Mouse (Mus musculus) hindbrain, embryonic 14.5 days (tissue): ENCODE data around the gene Cd300lb. TPM values are rescaled to one million over a fixed set of nuclear protein-coding genes. Genes with fewer than 3 reads are reported as not detected.

Experiments
- ATAC-seq: fragments of 200-750 bp; cut with Nextera tagmentation; 2 replicates; pipeline ENCODE4 v1.8.0; 2017; ENCODE audit warnings: moderate number of reproducible peaks, mild to moderate bottlenecking, moderate TSS enrichment, moderate library complexity; ENCODE audit not compliant: low FRiP score
- DNase-seq: peaks from one replicate; pipeline ENCODE4 v3.0.0-alpha.2; 2015; ENCODE audit warnings: low spot score
- H3K27ac ChIP-seq: fragments of 300-500 bp; sonication (generic); 2 replicates; pipeline ENCODE4 v1.5.1; 2014; ENCODE audit warnings: mild to moderate bottlenecking, moderate library complexity
- H3K27me3 ChIP-seq: fragments of 300-500 bp; sonication (generic); 2 replicates; pipeline ENCODE4 v1.6.1; 2014; ENCODE audit warnings: mild to moderate bottlenecking, low read length, mixed read lengths; ENCODE audit not compliant: control insufficient read depth, insufficient read depth
- H3K36me3 ChIP-seq: fragments of 300-500 bp; sonication (generic); replicated peaks from 2 replicates; pipeline ENCODE4 v1.6.1; 2014; ENCODE audit not compliant: control insufficient read depth, insufficient read depth
- H3K4me1 ChIP-seq: fragments of 300-500 bp; sonication (generic); replicated peaks from 2 replicates; pipeline ENCODE4 v1.6.1; 2014; ENCODE audit warnings: antibody characterized with exemption, low read length, mixed read lengths; ENCODE audit not compliant: control insufficient read depth, insufficient read depth
- H3K4me2 ChIP-seq: fragments of 300-500 bp; sonication (generic); replicated peaks from 2 replicates; pipeline ENCODE4 v1.6.1; 2014; ENCODE audit warnings: mild to moderate bottlenecking, moderate library complexity
- H3K4me3 ChIP-seq: fragments of 300-500 bp; sonication (generic); replicated peaks from 2 replicates; pipeline ENCODE4 v1.5.1; 2014; ENCODE audit warnings: mild to moderate bottlenecking, low read length
- H3K9ac ChIP-seq: fragments of 300-500 bp; sonication (generic); 2 replicates; pipeline ENCODE4 v1.6.1; 2014
- H3K9me3 ChIP-seq: fragments of 300-500 bp; sonication (generic); 2 replicates; pipeline ENCODE4 v1.6.1; 2016; ENCODE audit warnings: low read length; ENCODE audit not compliant: control insufficient read depth
- WGBS: fragments of 180-500 bp; shearing (Covaris S2); extraction: QIAGEN DNeasy Blood & Tissue Kit; methylation state at CpG from one replicate; pipeline ENCODE4 v1.1.7; 2014; 5-methylcytosine and 5-hydroxymethylcytosine counted together
- polyA plus RNA-seq: library from polyadenylated mRNA; unstranded; fragments of >200 nt; fragmentation: Nextera tagmentation; extraction: Ambion mirVana; gene quantifications from 2 replicates; pipeline ENCODE4 v1.2.1, GENCODE M21; 2014

Cd300lb gene
- 0.10 and 0.29 TPM in 2 replicates for polyA plus RNA-seq

GRCm38 (mm10) chr11:114934144-114934543, at the start of gene Cd300lb:
TSS of gene Cd300lb (minus strand) at chr11:114934386.
- H3K9ac ChIP-seq: no peak within 1 kb of the TSS
- H3K4me3 ChIP-seq: no peak within 1 kb of the TSS
- DNase-seq (no peak), ATAC-seq (no peak)
- WGBS: 66% methylated on average over 6 of the region's 6 CpGs
- no peak within 1 kb of the TSS for H3K4me2 ChIP-seq
- H3K36me3 ChIP-seq: no peaks in the 10 kb centered on the region
- H3K9me3 ChIP-seq: no peaks in the 10 kb centered on the region
- H3K27ac ChIP-seq: no peak within 1 kb of the TSS
- H3K27me3 ChIP-seq: no peaks in the 10 kb centered on the region
- H3K4me1 ChIP-seq: no peaks in the 10 kb centered on the region

- H3K4me1 ChIP-seq: no peaks in the 10 kb centered on the region
- 79% methylated on average over 4 of the region's 4 CpGs for WGBS
- peaks cover 14% of the 10 kb centered on the region; the same call in 1 of the 2 replicates for H3K9me3 ChIP-seq
- DNase-seq (no peak), ATAC-seq (no peak)
- H3K4me2 ChIP-seq: no peak overlapping the region
- no peak overlapping the region for H3K4me3 ChIP-seq
- H3K9ac ChIP-seq: no peak overlapping the region
- H3K36me3 ChIP-seq: no peaks in the 10 kb centered on the region
- H3K27ac ChIP-seq: no peak overlapping the region
- H3K27me3 ChIP-seq: no peaks in the 10 kb centered on the region
These were observed 47.7 kb upstream of the Cd300lb start for GRCm38 (mm10) chr11:114981866-114982265.

GRCm38 (mm10) chr11:114972726-114973125, 38.5 kb upstream of the Cd300lb start:
- no peak for DNase-seq
- 82% methylated on average over 10 of the region's 10 CpGs for WGBS

GRCm38 (mm10) chr11:114968752-114969207, 34.6 kb upstream of the Cd300lb start, which contains the start of gene Cd300c:
TSS of gene Cd300c (minus strand) at chr11:114969157.
- 89% methylated on average over 9 of the region's 9 CpGs for WGBS
- H3K9me3 ChIP-seq: peaks cover 4% of the 10 kb centered on the region; the same call in 1 of the 2 replicates
- no peak for ATAC-seq
- H3K27ac ChIP-seq: no peak within 1 kb of the TSS
- no peaks in the 10 kb centered on the region for H3K27me3 ChIP-seq
- no peak within 1 kb of the TSS for H3K4me2 ChIP-seq
- no peak within 1 kb of the TSS for H3K4me3 ChIP-seq
- H3K36me3 ChIP-seq: no peaks in the 10 kb centered on the region
- H3K9ac ChIP-seq: no peak within 1 kb of the TSS
- no peak for DNase-seq
- no peaks in the 10 kb centered on the region for H3K4me1 ChIP-seq

More at GRCm38 (mm10) chr11:114972726-114973125, 38.5 kb upstream of the Cd300lb start:
- Histone ChIP-seq H3K9me3 (peaks cover 10% of the 10 kb centered on the region; the same call in 1 of the 2 replicates), H3K27me3 (no peaks in the 10 kb centered on the region), H3K4me1 (no peaks in the 10 kb centered on the region), H3K36me3 (no peaks in the 10 kb centered on the region), H3K4me3 (no peak overlapping the region), H3K27ac (no peak overlapping the region), H3K9ac (no peak overlapping the region), H3K4me2 (no peak overlapping the region)
- ATAC-seq: no peak

GRCm38 (mm10) chr11:114965182-114965828, 31.1 kb upstream of the Cd300lb start:
- no peaks in the 10 kb centered on the region for H3K4me1 ChIP-seq
- H3K4me3 ChIP-seq: no peak overlapping the region
- H3K27me3 ChIP-seq: no peaks in the 10 kb centered on the region
- 76% methylated on average over 3 of the region's 3 CpGs for WGBS
- no peaks in the 10 kb centered on the region for H3K9me3 ChIP-seq
- no peak overlapping the region for H3K27ac ChIP-seq
- no peak for DNase-seq
- no peak overlapping the region for H3K4me2 ChIP-seq
- no peaks in the 10 kb centered on the region for H3K36me3 ChIP-seq
- H3K9ac ChIP-seq: no peak overlapping the region
- no peak for ATAC-seq

- Histone ChIP-seq H3K9me3 (no peaks in the 10 kb centered on the region), H3K4me2 (no peak overlapping the region), H3K9ac (no peak overlapping the region), H3K27me3 (no peaks in the 10 kb centered on the region), H3K4me3 (no peak overlapping the region), H3K27ac (no peak overlapping the region), H3K36me3 (no peaks in the 10 kb centered on the region), H3K4me1 (no peaks in the 10 kb centered on the region)
- no peak for DNase-seq
- WGBS: 85% methylated on average over 1 of the region's 1 CpGs
- ATAC-seq: no peak
These were observed 26.2 kb upstream of the Cd300lb start for GRCm38 (mm10) chr11:114960369-114960768.

- H3K4me1 ChIP-seq: no peaks in the 10 kb centered on the region
- no peak overlapping the region for H3K9ac ChIP-seq
- no peaks in the 10 kb centered on the region for H3K9me3 ChIP-seq
- DNase-seq (no peak), ATAC-seq (no peak)
- WGBS: 88% methylated on average over 4 of the region's 4 CpGs
- no peak overlapping the region for H3K4me2 ChIP-seq
- no peaks in the 10 kb centered on the region for H3K27me3 ChIP-seq
- H3K27ac ChIP-seq: no peak overlapping the region
- no peak overlapping the region for H3K4me3 ChIP-seq
- no peaks in the 10 kb centered on the region for H3K36me3 ChIP-seq
These were observed 595 bp downstream of the Cd300lb start for GRCm38 (mm10) chr11:114933591-114933990.

GRCm38 (mm10) chr11:114931041-114931440, 3.1 kb downstream of the Cd300lb start:
- Histone ChIP-seq H3K9me3 (no peaks in the 10 kb centered on the region), H3K27me3 (no peaks in the 10 kb centered on the region), H3K4me2 (no peak overlapping the region), H3K4me3 (no peak overlapping the region), H3K4me1 (no peaks in the 10 kb centered on the region), H3K9ac (no peak overlapping the region), H3K36me3 (no peaks in the 10 kb centered on the region), H3K27ac (no peak overlapping the region)
- DNase-seq: no peak
- WGBS: 82% methylated on average over 5 of the region's 5 CpGs
- ATAC-seq: no peak

- WGBS: 85% methylated on average over 2 of the region's 2 CpGs
- Histone ChIP-seq H3K9me3 (no peaks in the 10 kb centered on the region), H3K4me3 (no peak overlapping the region), H3K27ac (no peak overlapping the region), H3K4me2 (no peak overlapping the region), H3K9ac (no peak overlapping the region), H3K4me1 (no peaks in the 10 kb centered on the region), H3K36me3 (no peaks in the 10 kb centered on the region), H3K27me3 (no peaks in the 10 kb centered on the region)
- DNase-seq (no peak), ATAC-seq (no peak)
These were observed 4.6 kb downstream of the Cd300lb start for GRCm38 (mm10) chr11:114929581-114929980.
